Mouse (Mus musculus): ENCODE measurements around the gene Ccnd2. TPM values are rescaled to one million over a fixed set of nuclear protein-coding genes. Genes with fewer than 3 reads are reported as not detected.

The Ccnd2 gene
- total and polyA plus RNA-seq, 3 experiments = 67.3 to 407 (median 198) TPM

- TF ChIP-seq ETS1 (IDR thresholded peaks at IDR 0.05; ENCODE audit: low read depth, low read length) = peak; percentile 66; the same call in 1 of the 2 replicates
- TF ChIP-seq RAD21 (IDR thresholded peaks at IDR 0.05; ENCODE audit: low read depth, low read length) = no peak
These were observed 42.5 kb downstream of the Ccnd2 start, which contains the start of gene Tigar (continued) for GRCm38 (mm10) chr6:127109402-127109930.

GRCm38 (mm10) chr6:127108368-127109060, 43.5 kb downstream of the Ccnd2 start:
- DNase-seq (ENCODE audit: low read depth, low spot score) = peak; percentile 34
- H3K4me3 ChIP-seq (ENCODE audit: control insufficient read depth in 1 of 2, insufficient read depth in 1 of 2, low read depth in 2 of 2, low read length in 2 of 2) = peak overlapping the region; percentile 49 to 62; a peak in 2 of 4 replicates
- H3K9ac ChIP-seq (ENCODE audit: control insufficient read depth, low read depth, low read length, poor library complexity, severe bottlenecking) = no peak overlapping the region

GRCm38 (mm10) chr6:127107413-127107812, 44.6 kb downstream of the Ccnd2 start:
- Histone ChIP-seq H3K27me3 (ENCODE audit: control insufficient read depth in 1 of 2, insufficient read depth in 2 of 2, low read length in 2 of 2) (no peaks in the 10 kb centered on the region), H3K9ac (ENCODE audit: control insufficient read depth, low read depth, low read length, poor library complexity, severe bottlenecking) (no peak overlapping the region), H3K79me2 (ENCODE audit: control insufficient read depth, insufficient read depth, low read length, poor library complexity) (no peaks in the 10 kb centered on the region), H3K27ac (ENCODE audit: control insufficient read depth, low read depth, low read length) (no peak overlapping the region), H3K4me3 (ENCODE audit: control insufficient read depth in 1 of 2, insufficient read depth in 1 of 2, low read depth in 2 of 2, low read length in 2 of 2) (no peak overlapping the region), H3K36me3 (ENCODE audit: control insufficient read depth in 1 of 2, insufficient read depth in 2 of 2, low read length in 2 of 2) (no peaks in the 10 kb centered on the region), H3K4me1 (ENCODE audit: control insufficient read depth in 1 of 2, insufficient read depth in 2 of 2, low read length in 2 of 2) (peaks cover 0 to 7% of the 10 kb centered on the region in 2 experiments; a peak in 2 of 4 replicates), H3K9me3 (replicated peaks; ENCODE audit: insufficient read depth, low read length) (no peaks in the 10 kb centered on the region)
- TF ChIP-seq USF2 (IDR thresholded peaks at IDR 0.05; ENCODE audit: borderline replicate concordance in 1 of 2, insufficient read depth in 1 of 2, low read depth in 1 of 2, low read length in 2 of 2) = no peak
- TF ChIP-seq JUND (IDR thresholded peaks at IDR 0.05; ENCODE audit: low read depth, low read length) = no peak
- no peak for TF ChIP-seq CHD2 (IDR thresholded peaks at IDR 0.05; ENCODE audit: low read length)
- no peak for TF ChIP-seq TCF12 (IDR thresholded peaks at IDR 0.05; ENCODE audit: low read depth, low read length)
- no peak for TF ChIP-seq SMC3 (IDR thresholded peaks at IDR 0.05; ENCODE audit: low read depth, low read length)
- TF ChIP-seq POLR2AphosphoS2 (IDR thresholded peaks at IDR 0.05; ENCODE audit: low read length) = no peak
- no peak for TF ChIP-seq MYC (IDR thresholded peaks at IDR 0.05; ENCODE audit: low read depth, low read length)
- no peak for TF ChIP-seq USF1 (IDR thresholded peaks at IDR 0.05; ENCODE audit: low read depth, low read length)
- TF ChIP-seq HCFC1 (IDR thresholded peaks at IDR 0.05; ENCODE audit: low read depth, low read length) = no peak
- TF ChIP-seq KAT2A (conservative IDR thresholded peaks at IDR 0.05; ENCODE audit: low read depth, low read length) = no peak
- no peak for TF ChIP-seq ETS1 (IDR thresholded peaks at IDR 0.05; ENCODE audit: low read depth, low read length)
- no peak for TF ChIP-seq UBTF (IDR thresholded peaks at IDR 0.05; ENCODE audit: borderline replicate concordance, insufficient read depth, low read depth, low read length)
- no peak for TF ChIP-seq MAFK (IDR thresholded peaks at IDR 0.05; ENCODE audit: borderline replicate concordance, low read depth, low read length)
- TF ChIP-seq EP300 (IDR thresholded peaks at IDR 0.05; ENCODE audit: low read depth in 1 of 2, low read length in 2 of 2) = no peak
- TF ChIP-seq RCOR1 (IDR thresholded peaks at IDR 0.05; ENCODE audit: low read depth, low read length) = no peak
- TF ChIP-seq CHD1 (IDR thresholded peaks at IDR 0.05; ENCODE audit: low read depth, low read length) = no peak
- TF ChIP-seq POLR2A (IDR thresholded peaks at IDR 0.05; ENCODE audit: control insufficient read depth in 1 of 2, insufficient read depth in 1 of 2, low read depth in 1 of 2, low read length in 2 of 2, poor library complexity in 1 of 2) = no peak
- TF ChIP-seq E2F4 (IDR thresholded peaks at IDR 0.05; ENCODE audit: borderline replicate concordance, low read depth, low read length) = no peak
- no peak for TF ChIP-seq TBP (IDR thresholded peaks at IDR 0.05; ENCODE audit: low read depth, low read length)
- no peak for TF ChIP-seq TAL1 (IDR thresholded peaks at IDR 0.05; ENCODE audit: low read length)
- DNase-seq (ENCODE audit: low read depth, low spot score) = no peak

More at GRCm38 (mm10) chr6:127108368-127109060, 43.5 kb downstream of the Ccnd2 start:
- Histone ChIP-seq H3K79me2 (ENCODE audit: control insufficient read depth, insufficient read depth, low read length, poor library complexity) (no peaks in the 10 kb centered on the region), H3K4me1 (ENCODE audit: control insufficient read depth in 1 of 2, insufficient read depth in 2 of 2, low read length in 2 of 2) (peaks cover 0 to 7% of the 10 kb centered on the region in 2 experiments; a peak in 2 of 4 replicates), H3K9me3 (replicated peaks; ENCODE audit: insufficient read depth, low read length) (no peaks in the 10 kb centered on the region), H3K27me3 (ENCODE audit: control insufficient read depth in 1 of 2, insufficient read depth in 2 of 2, low read length in 2 of 2) (no peaks in the 10 kb centered on the region), H3K36me3 (ENCODE audit: control insufficient read depth in 1 of 2, insufficient read depth in 2 of 2, low read length in 2 of 2) (no peaks in the 10 kb centered on the region), H3K27ac (ENCODE audit: control insufficient read depth, low read depth, low read length) (no peak overlapping the region)
- TF ChIP-seq POLR2A (IDR thresholded peaks at IDR 0.05; ENCODE audit: control insufficient read depth in 1 of 2, insufficient read depth in 1 of 2, low read depth in 1 of 2, low read length in 2 of 2, poor library complexity in 1 of 2) (no peak), UBTF (IDR thresholded peaks at IDR 0.05; ENCODE audit: borderline replicate concordance, insufficient read depth, low read depth, low read length) (no peak), ETS1 (IDR thresholded peaks at IDR 0.05; ENCODE audit: low read depth, low read length) (peak; percentile 69), ZC3H11A (IDR thresholded peaks at IDR 0.05; ENCODE audit: low read depth, low read length) (no peak), BHLHE40 (IDR thresholded peaks at IDR 0.05; ENCODE audit: borderline replicate concordance, low read depth, low read length) (no peak), GATA1 (IDR thresholded peaks at IDR 0.05; ENCODE audit: low read depth, low read length) (0 out of 2 replicates have a peak, but pooled peaks have one; percentile 16), SIN3A (IDR thresholded peaks at IDR 0.05; ENCODE audit: low read length) (no peak; the same call in 1 of the 2 replicates), USF2 (IDR thresholded peaks at IDR 0.05; ENCODE audit: borderline replicate concordance in 1 of 2, insufficient read depth in 1 of 2, low read depth in 1 of 2, low read length in 2 of 2) (no peak)

All from MEL (cell line).